Mouse (Mus musculus) liver, adult 2 months (tissue): ENCODE measurements at regions not wholly inside any gene's neighbourhood (a gene's known extent, or its start where the extent isn't known, plus 50 kb on each side); places are given as distances from the start of the nearest gene placed in this dataset.

Experiments
- DNase-seq: peaks from one replicate; pipeline ENCODE4 v3.0.0-alpha.2; 2011; ENCODE audit warnings: low read depth, low spot score; ENCODE audit errors: extremely low read depth
- H3K27ac ChIP-seq: fragments of 200-500 bp; replicated peaks from 2 replicates; pipeline ENCODE4 v1.5.1; 2012; ENCODE audit warnings: low read depth, mild to moderate bottlenecking, control low read depth, inconsistent platforms, low read length; ENCODE audit not compliant: insufficient read depth
- H3K27me3 ChIP-seq: fragments of 200-500 bp; 2 replicates; pipeline ENCODE4 v1.6.1; 2012; ENCODE audit warnings: mild to moderate bottlenecking, moderate library complexity, low read length, inconsistent platforms; ENCODE audit not compliant: control insufficient read depth, insufficient read depth
- H3K36me3 ChIP-seq: fragments of 200-500 bp; 2 replicates; pipeline ENCODE4 v1.6.1; 2012; ENCODE audit warnings: low read length, inconsistent platforms; ENCODE audit not compliant: control insufficient read depth, insufficient read depth
- H3K4me1 ChIP-seq: fragments of 200-500 bp; 2 replicates; pipeline ENCODE4 v1.6.1; 2011; ENCODE audit warnings: low read length; ENCODE audit not compliant: control insufficient read depth, insufficient read depth
- H3K4me3 ChIP-seq: fragments of 200-500 bp; 2 replicates; pipeline ENCODE4 v1.5.1; 2011; ENCODE audit warnings: low read depth, mild to moderate bottlenecking, control low read depth, low read length, moderate library complexity; ENCODE audit not compliant: insufficient read depth
- H3K79me2 ChIP-seq: fragments of 200-500 bp; 2 replicates; pipeline ENCODE4 v1.6.1; 2012; ENCODE audit warnings: inconsistent platforms, mild to moderate bottlenecking, low read length, moderate library complexity; ENCODE audit not compliant: control insufficient read depth, insufficient read depth
- H3K9ac ChIP-seq: fragments of 200-500 bp; 2 replicates; pipeline ENCODE4 v1.6.1; 2012; ENCODE audit warnings: low read depth, mild to moderate bottlenecking, control low read depth, inconsistent platforms, low read length
- CTCF ChIP-seq: fragments of 200-500 bp; IDR thresholded peaks from 2 replicates; pipeline ENCODE4 v1.5.1; 2011; ENCODE audit warnings: low read depth, low read length, control low read depth
- POLR2A ChIP-seq: fragments of 200-500 bp; IDR thresholded peaks from 2 replicates; pipeline ENCODE4 v1.6.1; 2011; ENCODE audit warnings: low read length, control low read depth; ENCODE audit not compliant: insufficient read depth; ENCODE audit errors: extremely low read depth
- WGBS: fragments of 180-500 bp; shearing (Covaris S2); methylation state at CpG from one replicate; pipeline ENCODE4 v1.1.7; 2018; 5-methylcytosine and 5-hydroxymethylcytosine counted together

GRCm38 (mm10) chr2:75419142-75419541 lies 239.9 kb upstream of the Hnrnpa3 start:
- no peak overlapping the region for H3K27ac ChIP-seq
- no peaks in the 10 kb centered on the region for H3K36me3 ChIP-seq
- no peak overlapping the region for H3K4me3 ChIP-seq
- TF ChIP-seq CTCF = no peak
- TF ChIP-seq POLR2A = no peak
- no peak overlapping the region for H3K9ac ChIP-seq
- no peaks in the 10 kb centered on the region for H3K4me1 ChIP-seq
- WGBS = 87% methylated on average over 1 of the region's 1 CpGs
- DNase-seq = no peak
- H3K79me2 ChIP-seq = no peaks in the 10 kb centered on the region
- no peaks in the 10 kb centered on the region for H3K27me3 ChIP-seq

GRCm38 (mm10) chr2:75422798-75423685 lies 236.0 kb upstream of the Hnrnpa3 start:
- Histone ChIP-seq H3K4me3 (no peak overlapping the region), H3K4me1 (no peaks in the 10 kb centered on the region), H3K79me2 (no peaks in the 10 kb centered on the region), H3K36me3 (no peaks in the 10 kb centered on the region), H3K27me3 (no peaks in the 10 kb centered on the region), H3K27ac (no peak overlapping the region), H3K9ac (no peak overlapping the region)
- no peak for DNase-seq
- TF ChIP-seq POLR2A = no peak
- no peak for TF ChIP-seq CTCF
- WGBS = 87% methylated on average over 20 of the region's 20 CpGs

- WGBS = 41% methylated on average over 5 of the region's 5 CpGs
- Histone ChIP-seq H3K36me3 (no peaks in the 10 kb centered on the region), H3K27ac (no peak overlapping the region), H3K4me3 (no peak overlapping the region), H3K4me1 (no peaks in the 10 kb centered on the region), H3K27me3 (no peaks in the 10 kb centered on the region), H3K9ac (no peak overlapping the region), H3K79me2 (no peaks in the 10 kb centered on the region)
- no peak for DNase-seq
- TF ChIP-seq POLR2A (no peak), CTCF (no peak)
Measured at GRCm38 (mm10) chr2:75423872-75424271, 235.2 kb upstream of the Hnrnpa3 start.

DNA sequence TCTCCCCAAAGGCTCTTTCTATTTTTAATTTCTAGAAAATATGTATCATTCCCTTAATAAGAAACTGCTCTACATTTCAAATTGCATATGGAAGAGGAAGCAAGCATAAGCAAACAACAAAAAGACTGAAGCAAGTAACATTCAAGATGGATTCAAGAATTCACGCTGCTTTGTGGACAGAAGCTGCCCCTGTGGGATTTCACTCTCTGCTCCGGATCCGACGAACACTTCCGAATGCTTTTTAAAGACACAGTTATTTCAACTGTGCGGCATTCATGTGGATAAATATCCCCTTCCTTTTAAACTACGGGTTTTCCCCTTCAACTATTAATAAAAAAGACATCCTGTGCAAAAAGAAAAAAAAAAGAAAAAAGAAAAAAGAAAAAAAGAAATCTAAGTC lies 234.7 kb upstream of the Hnrnpa3 start:
- WGBS = 77% methylated on average over 7 of the region's 7 CpGs
- Histone ChIP-seq H3K79me2 (no peaks in the 10 kb centered on the region), H3K36me3 (no peaks in the 10 kb centered on the region), H3K27ac (no peak overlapping the region), H3K4me3 (no peak overlapping the region), H3K4me1 (no peaks in the 10 kb centered on the region), H3K9ac (no peak overlapping the region), H3K27me3 (no peaks in the 10 kb centered on the region)
- no peak for TF ChIP-seq CTCF
- no peak for TF ChIP-seq POLR2A
- no peak for DNase-seq

DNA sequence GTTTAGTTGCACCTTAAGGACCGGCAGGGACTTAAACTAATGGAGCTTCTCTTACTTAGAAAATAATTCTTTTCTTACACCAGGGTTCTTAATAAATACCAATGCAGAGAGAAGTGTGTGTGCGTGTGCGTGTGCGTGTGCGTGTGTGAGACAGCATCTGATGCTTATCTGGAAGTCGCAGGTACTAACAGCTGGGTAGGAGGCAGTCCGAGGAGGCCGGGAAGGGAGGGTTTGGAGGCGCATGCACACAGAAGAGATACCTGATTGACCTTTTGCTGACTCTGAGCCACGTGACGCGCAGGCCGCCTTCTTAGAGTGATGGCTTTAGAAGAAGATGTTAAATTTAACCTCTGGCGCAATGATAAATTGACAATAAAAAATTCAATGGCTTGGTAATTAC lies 234.2 kb upstream of the Hnrnpa3 start:
- TF ChIP-seq POLR2A (no peak), CTCF (no peak)
- Histone ChIP-seq H3K27ac (no peak overlapping the region), H3K79me2 (no peaks in the 10 kb centered on the region), H3K27me3 (no peaks in the 10 kb centered on the region), H3K4me3 (no peak overlapping the region), H3K9ac (no peak overlapping the region), H3K4me1 (no peaks in the 10 kb centered on the region), H3K36me3 (no peaks in the 10 kb centered on the region)
- 79% methylated on average over 14 of the region's 14 CpGs for WGBS
- no peak for DNase-seq

DNA sequence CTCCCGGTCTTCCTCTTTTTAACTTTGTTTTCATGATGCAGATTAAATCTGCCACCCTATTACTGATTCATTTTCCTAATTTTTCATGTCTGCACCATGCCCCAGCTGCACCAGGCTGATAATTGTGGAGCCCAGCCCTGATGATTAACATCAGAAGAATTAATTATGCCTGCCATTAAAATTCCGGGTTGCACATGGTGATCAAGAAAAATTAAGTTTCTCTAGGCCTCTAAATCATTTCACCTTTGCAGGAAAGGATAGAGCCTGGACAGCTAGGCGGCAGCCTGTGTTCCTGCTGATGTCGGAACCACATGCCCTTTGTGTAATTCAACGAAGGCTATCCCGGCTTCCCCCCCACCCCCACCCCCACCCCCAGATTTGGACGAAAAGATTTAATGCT lies 233.7 kb upstream of the Hnrnpa3 start:
- TF ChIP-seq POLR2A (no peak), CTCF (no peak)
- no peaks in the 10 kb centered on the region for H3K36me3 ChIP-seq
- no peak overlapping the region for H3K27ac ChIP-seq
- H3K9ac ChIP-seq = no peak overlapping the region
- no peak overlapping the region for H3K4me3 ChIP-seq
- H3K4me1 ChIP-seq = no peaks in the 10 kb centered on the region
- no peaks in the 10 kb centered on the region for H3K79me2 ChIP-seq
- no peak for DNase-seq
- WGBS = 76% methylated on average over 7 of the region's 7 CpGs
- H3K27me3 ChIP-seq = no peaks in the 10 kb centered on the region
